Mouse (Mus musculus) T-cell, adult 66 days (primary cell): Measurements from ENCODE around the gene Olfr117. TPM values are rescaled to one million over a fixed set of nuclear protein-coding genes. Genes with fewer than 3 reads are reported as not detected.

Experiments
- total RNA-seq, 2 experiments: library from RNA; stranded (reverse); gene quantifications; 3 replicates in 1 of 2; 4 replicates in 1 of 2; pipeline ENCODE4 v1.2.4; 2023

Gene Olfr117
- not detected for total RNA-seq

DNA sequence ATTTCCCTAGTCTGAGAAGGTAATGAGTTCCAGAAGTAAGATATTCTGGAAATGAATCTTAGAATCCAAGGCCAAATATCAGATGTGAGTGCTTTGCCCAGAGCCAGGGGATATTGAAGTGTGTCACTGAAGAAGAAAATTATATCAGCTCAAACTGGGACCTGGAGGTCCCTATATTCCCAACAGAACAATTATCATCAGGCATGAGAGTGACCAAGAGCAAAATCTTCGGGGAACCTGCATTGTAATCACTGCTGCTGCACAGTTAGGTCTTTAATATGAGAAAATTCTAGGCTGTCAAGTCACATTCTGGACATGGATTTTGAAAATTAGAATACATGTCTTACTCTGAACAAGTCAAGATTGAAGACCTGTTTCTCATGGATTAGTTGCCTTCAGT, at the start of gene Olfr117:
Gene Olfr117, minus strand, starts transcription at position 101 of the 400 bp plus-strand sequence.

DNA sequence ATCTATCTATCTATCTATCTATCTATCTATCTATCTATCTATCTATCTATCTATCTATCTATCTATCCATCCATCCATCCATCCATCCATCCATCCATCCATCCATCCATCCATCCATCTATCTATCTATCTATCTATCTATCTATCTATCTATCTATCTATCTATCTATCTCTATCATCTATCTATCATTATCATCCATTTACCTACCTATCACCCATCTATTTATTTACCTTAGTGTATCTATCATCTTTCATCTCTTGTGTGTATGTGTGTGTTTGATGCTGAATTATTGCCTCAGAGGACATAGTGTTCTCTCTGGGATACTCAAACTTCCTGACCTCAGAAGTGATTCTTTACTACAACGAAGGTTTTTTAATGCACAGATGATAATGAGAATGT, 32.7 kb upstream of the Olfr117 start, which contains the start of gene Olfr119:
Gene Olfr119, plus strand, starts transcription at position 301 of the 400 bp plus-strand sequence.

DNA sequence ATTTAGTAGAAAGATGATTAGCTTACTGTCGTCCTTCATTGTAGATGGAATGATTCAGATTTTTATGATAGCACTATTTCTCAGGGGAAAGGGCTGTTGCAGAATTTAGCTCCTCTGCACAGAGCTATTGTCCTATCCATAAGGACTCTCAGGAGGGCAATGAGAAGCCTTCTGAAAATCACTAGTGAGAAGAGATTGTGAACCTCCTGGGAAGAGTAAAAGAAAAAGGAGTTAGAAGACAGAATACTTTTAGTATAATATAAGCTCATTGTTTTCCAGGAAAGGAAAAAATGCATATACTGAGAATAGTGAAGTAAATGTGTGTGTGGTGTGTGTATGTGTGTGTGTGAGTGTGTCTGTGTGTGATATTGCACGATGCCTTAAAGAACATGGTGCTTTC, 3.1 kb upstream of the Olfr117 start, which contains the start of gene Olfr118:
Gene Olfr118, plus strand, starts transcription at position 301 of the 400 bp plus-strand sequence.

GRCm38 (mm10) chr17:37627009-37627408, 36.6 kb downstream of the Olfr117 start, which contains the start of the genes Olfr115 and Olfr116:
Olfr115 (minus strand) TSS chr17:37627109.
Olfr116 (minus strand) TSS chr17:37627199.

Other genes starting within 250 kb of the Olfr117 start
- gene Olfr108, start 218.3 kb downstream of the Olfr117 start, total RNA-seq = not detected
- gene Olfr109, start 204.9 kb downstream of the Olfr117 start, total RNA-seq = not detected
- not detected for gene H2-M2, start 180.2 kb downstream of the Olfr117 start, total RNA-seq
- not detected for gene Olfr110, start 171.3 kb downstream of the Olfr117 start, total RNA-seq
- gene Olfr111, start 155.8 kb downstream of the Olfr117 start, total RNA-seq = not detected
- not detected for gene Olfr112, start 94.3 kb downstream of the Olfr117 start, total RNA-seq
- not detected for gene Olfr113, start 86.1 kb downstream of the Olfr117 start, total RNA-seq
- not detected for gene Olfr114, start 71.0 kb downstream of the Olfr117 start, total RNA-seq
- not detected for gene Olfr115, start 36.7 kb downstream of the Olfr117 start, total RNA-seq
- gene Olfr116, start 36.6 kb downstream of the Olfr117 start, total RNA-seq = not detected
- gene Olfr118, start 3.2 kb upstream of the Olfr117 start, total RNA-seq = not detected
- not detected for gene Olfr119, start 32.8 kb upstream of the Olfr117 start, total RNA-seq
- gene Olfr120, start 58.0 kb upstream of the Olfr117 start, total RNA-seq = not detected
- not detected for gene Olfr121, start 85.1 kb upstream of the Olfr117 start, total RNA-seq
- not detected for gene Olfr122, start 104.8 kb upstream of the Olfr117 start, total RNA-seq
- not detected for gene Olfr123, start 129.7 kb upstream of the Olfr117 start, total RNA-seq
- gene Olfr124, start 136.1 kb upstream of the Olfr117 start, total RNA-seq = not detected
- not detected for gene Olfr125, start 169.2 kb upstream of the Olfr117 start, total RNA-seq
- gene Olfr126, start 183.7 kb upstream of the Olfr117 start, total RNA-seq = not detected
- gene Olfr127, start 236.7 kb upstream of the Olfr117 start, total RNA-seq = not detected